Mouse (Mus musculus) olfactory bulb, adult 2 months (tissue): Measurements from ENCODE around the gene Phf12.

Experiments used
- CTCF ChIP-seq: fragments of 200-500 bp; IDR thresholded peaks from 2 replicates; pipeline ENCODE4 v1.5.1; 2012; ENCODE audit warnings: low read depth, mild to moderate bottlenecking, low read length, moderate library complexity; ENCODE audit not compliant: insufficient read depth
- POLR2A ChIP-seq: fragments of 200-500 bp; IDR thresholded peaks from 2 replicates; pipeline ENCODE4 v1.6.1; 2012; ENCODE audit warnings: mild to moderate bottlenecking, low read depth, low read length, moderate library complexity; ENCODE audit not compliant: insufficient read depth

- no peak for TF ChIP-seq POLR2A
- TF ChIP-seq CTCF, result no peak
Measured at GRCm38 (mm10) chr11:77958932-77959331, 23.6 kb upstream of the Phf12 start.
